Mouse (Mus musculus) retina, adult 2 months (tissue): ENCODE data around the gene Ube2g2.

Experiments
- DNase-seq: peaks from one replicate; pipeline ENCODE4 v3.0.0-alpha.2; 2012; ENCODE audit warnings: low read depth, low spot score

Ube2g2 gene

DNA sequence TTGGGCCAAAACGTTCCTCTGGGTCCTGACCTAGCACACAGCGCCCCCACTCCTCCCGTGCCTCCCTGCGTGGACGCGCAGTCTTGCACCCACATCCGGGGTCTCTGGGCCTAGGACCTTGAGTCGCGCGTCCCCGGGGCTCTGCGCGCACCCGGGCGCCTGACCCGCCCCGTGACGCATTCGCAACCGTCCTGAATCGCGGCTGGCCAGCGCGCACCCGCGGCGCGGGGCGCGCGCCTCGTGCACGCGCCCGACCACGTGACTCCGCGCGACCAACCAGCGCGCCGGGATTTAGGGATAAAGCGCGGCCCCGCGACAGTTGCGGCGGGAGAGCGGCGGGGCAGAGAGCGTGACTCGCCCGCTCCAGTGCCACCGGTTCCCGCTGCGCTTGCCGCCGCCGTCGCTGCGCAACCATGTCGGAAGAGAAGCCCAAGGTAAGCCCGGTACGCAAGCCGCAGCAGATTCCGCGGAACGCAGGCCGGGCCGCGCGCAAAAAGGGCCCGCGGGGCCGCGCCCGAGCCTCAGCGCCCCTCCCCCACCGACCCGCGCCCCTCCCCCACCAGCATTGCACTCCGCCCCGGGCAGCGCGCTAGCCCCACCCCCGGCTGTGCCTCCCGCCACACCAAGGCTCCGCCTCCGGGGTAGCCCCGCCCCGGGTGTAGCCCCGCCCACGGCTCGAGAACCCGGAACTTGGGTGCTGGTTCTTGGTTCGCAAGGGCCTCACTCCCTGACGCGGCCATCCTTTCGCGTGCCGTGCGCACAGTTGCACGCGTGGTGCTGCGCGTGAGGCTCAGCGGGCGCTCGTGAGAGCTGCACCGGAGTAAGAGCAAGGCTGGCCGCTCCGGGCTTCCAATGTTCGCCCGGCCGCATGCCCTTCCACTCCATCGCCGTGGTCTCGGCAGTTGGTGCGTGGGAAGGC lies 15.9 kb upstream of the Ube2g2 start, which contains the start of the genes Sumo3 and Gm49325:
Gene Sumo3, plus strand, starts transcription at position 190 of the 919 bp plus-strand sequence.
Gene Gm49325, plus strand, starts transcription at position 290 of the 919 bp plus-strand sequence.
- peak; percentile 76 for DNase-seq

- DNase-seq: no peak
Observed at GRCm38 (mm10) chr10:77606855-77607254, 15.2 kb upstream of the Ube2g2 start.

GRCm38 (mm10) chr10:77607441-77607840 lies 14.6 kb upstream of the Ube2g2 start:
- no peak for DNase-seq

- no peak for DNase-seq
Observed at GRCm38 (mm10) chr10:77608589-77608988, 13.5 kb upstream of the Ube2g2 start.

GRCm38 (mm10) chr10:77610221-77610961 lies 11.7 kb upstream of the Ube2g2 start:
- DNase-seq: no peak

DNA sequence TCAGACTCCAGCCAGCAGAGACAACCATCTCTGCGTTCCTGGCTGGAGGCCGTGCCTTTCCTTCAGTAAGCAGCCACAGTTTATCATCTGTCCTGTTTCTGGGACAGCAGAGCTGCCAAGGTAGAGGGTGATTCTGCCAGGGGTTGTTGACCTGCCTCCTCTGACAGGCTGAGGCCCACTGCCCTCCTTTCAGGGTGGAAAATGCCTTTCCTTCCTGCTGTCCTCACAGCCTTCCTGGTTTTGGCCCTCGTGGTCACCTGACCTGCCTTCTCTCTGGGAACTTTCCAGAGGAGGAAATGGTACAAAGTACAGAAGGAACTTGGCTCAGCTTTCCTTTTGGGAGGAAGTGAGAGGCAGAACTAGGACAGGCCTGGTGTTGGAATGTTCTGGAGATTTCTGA lies 8.7 kb upstream of the Ube2g2 start:
- no peak for DNase-seq

DNA sequence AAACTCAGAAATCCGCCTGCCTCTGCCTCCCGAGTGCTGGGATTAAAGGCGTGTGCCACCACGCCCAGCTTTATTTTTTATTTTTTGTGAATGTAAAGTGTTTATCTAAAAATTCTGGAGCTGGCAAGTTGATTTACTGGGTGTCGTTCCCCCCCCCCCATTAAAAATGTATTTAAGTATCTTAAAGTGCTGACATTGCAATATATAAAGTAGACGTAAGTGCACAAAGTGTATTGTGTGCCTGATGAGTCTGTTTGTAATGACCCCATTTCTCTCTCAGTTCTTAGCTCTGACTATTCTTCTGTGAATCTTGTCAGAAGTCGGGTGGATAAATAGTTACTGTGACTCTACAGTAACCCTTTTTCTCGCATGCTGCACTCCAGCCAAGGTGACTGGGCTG lies 6.4 kb upstream of the Ube2g2 start:
- no peak for DNase-seq

- no peak for DNase-seq
Observed at GRCm38 (mm10) chr10:77616166-77616565, 5.9 kb upstream of the Ube2g2 start.

DNA sequence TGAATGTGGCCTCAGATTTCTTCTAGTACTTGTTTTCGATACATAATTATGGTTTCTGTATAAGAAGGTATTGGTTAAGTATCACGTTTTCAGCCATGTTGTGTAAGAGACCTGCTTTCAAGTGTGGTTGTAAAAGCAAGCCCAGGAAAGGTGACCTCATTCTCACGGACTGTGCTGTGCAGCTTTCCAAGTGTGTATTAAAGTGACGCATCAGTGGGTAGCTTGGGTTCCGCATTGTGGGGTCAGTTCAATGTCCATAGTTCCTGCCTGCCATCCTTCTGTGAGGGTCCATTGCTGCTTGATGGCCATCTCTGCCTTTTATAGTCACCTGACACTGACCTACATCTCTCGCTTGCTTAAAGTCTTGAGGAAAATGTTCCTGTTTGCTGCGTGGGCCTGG lies 5.1 kb upstream of the Ube2g2 start:
- DNase-seq: no peak

GRCm38 (mm10) chr10:77621546-77621945 lies 529 bp upstream of the Ube2g2 start:
- no peak for DNase-seq

DNA sequence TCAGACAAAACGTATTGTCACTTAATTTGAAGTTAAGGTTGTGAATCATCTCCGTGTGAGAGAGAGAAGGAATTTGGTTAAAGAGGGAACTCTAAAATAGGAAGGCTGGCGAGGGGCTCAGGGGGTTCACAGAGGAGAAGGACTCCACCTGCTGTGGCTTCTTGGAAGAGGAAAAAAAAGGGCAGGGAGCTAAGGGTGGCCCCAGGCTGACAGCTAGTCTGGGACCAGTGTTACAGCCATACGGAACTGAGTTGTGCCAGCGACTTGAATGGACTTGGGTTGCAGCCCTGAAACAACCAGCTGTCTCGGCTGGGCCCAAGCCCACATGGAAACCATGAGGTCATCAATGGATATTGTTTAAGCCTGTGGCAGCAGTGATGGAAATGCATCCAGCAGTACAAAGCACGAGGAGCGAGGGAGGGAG lies 1.0 kb downstream of the Ube2g2 start:
- DNase-seq: no peak

DNA sequence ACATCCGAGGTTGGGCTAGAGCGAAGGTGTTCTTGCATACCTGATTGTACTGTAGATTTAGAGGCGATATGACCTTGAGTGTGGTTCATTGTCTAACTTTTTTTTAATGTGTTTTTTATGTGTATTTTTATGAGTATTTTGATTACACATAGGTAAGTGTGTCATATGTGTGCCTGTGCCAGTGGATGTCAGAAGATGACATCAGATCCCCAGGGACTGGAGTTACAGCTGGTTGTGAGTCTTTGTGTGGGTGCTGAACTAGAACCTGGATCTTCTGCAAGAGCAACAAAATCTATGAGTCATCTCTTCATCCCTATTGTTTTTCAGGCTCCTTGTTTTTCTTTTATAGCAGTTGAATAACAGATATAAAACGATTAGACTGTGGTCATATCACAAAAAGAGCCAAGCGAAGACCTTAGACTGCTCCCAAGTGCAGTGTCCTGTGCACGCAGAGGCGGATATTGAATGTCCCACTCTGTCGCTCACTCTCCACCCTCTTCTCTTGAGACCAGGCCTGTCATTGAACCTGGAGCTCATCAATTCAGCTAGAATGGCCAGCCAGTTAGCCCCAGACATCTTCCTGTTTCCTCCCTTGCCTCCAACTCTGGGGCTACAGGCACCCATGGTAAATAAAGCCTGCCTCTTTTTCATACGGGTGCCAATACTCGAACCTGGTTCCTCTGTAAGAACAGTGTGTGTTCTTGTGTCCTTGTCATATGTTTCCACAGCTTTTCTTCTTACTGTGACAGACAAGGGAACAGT lies 1.7 kb downstream of the Ube2g2 start:
- DNase-seq: no peak

DNA sequence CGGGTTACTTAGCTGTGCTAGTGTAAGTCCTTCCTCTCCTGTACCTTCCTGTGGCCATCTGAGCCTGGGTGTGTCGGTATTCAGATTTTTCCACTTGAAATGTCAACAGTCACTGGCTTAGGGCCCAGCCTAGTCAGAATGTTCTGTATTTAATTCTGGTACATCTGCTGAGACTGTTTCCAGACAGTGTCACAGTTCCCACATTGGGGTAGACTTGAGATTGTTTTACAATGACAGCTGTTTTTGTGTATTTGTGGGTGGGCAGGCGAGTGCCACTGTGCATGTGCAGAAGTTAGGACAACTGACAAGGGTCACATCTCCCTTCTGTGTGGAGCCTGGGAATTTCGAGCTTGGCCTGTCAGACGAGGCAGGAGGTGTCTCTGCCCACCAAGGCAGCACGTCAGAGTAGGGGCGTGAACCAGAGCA lies 2.5 kb downstream of the Ube2g2 start:
- DNase-seq: no peak

DNA sequence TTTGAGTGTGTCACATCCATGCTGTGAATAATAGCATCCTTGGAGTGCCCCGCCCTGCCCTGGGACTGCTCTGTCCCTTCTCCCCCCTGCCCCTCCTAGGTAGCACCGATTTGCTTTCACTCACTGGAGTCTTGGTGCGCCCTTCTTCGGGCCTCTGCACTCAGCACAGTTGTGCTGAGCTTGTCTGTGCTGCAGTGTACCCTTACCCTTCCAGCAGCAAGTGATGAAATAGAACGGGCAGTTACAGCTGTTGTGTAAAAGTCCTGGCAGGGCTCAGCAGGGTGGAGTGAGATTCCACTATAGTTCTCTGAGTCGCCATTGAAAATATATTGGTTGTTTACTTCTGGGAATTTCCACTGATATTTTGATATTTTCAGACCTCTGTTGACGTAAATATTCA lies 4.0 kb downstream of the Ube2g2 start:
- no peak for DNase-seq

- no peak for DNase-seq
Observed at GRCm38 (mm10) chr10:77626591-77626990, 4.5 kb downstream of the Ube2g2 start.

DNA sequence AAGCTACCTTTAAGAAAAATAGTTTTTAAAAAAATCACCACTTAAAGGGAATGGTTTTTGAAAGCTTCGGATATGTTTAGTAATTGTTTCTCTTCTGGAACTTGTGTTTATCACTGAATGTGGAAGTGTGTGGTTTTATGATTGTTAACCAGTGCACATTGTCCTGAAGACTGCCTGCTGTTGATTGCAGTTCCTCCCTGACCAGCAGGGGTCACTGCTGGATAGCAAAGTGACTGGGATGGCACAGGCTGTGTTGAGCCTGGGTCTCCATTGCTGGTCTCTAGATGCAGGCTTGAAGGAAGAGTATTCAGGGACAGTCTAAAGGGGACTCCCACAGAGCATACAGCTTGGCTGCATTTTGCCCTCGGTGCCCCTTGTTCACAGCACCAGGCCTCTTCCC lies 5.4 kb downstream of the Ube2g2 start:
- DNase-seq: no peak

DNA sequence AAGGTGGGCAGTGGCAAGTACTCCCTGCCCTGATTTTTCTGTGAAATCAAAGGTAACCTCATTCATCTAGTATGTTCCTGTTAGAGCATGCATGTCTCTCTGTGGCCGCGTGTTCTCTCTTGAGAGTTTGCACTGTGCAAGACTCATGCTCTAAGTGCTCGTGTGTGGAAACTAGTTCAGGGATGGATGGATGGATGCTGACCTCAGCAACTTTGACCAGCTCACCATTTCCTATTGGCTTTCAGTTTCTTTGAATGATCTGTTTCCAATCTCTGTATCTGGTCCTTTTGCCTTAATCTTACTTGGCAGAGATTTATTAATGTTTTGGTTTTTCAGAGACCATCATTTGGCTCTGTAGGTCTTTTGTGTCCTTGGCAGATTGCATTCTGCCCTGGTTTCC lies 7.1 kb downstream of the Ube2g2 start:
- no peak for DNase-seq

GRCm38 (mm10) chr10:77629970-77630369 lies 7.9 kb downstream of the Ube2g2 start:
- DNase-seq: no peak

GRCm38 (mm10) chr10:77634016-77634415 lies 11.9 kb downstream of the Ube2g2 start:
- no peak for DNase-seq

DNA sequence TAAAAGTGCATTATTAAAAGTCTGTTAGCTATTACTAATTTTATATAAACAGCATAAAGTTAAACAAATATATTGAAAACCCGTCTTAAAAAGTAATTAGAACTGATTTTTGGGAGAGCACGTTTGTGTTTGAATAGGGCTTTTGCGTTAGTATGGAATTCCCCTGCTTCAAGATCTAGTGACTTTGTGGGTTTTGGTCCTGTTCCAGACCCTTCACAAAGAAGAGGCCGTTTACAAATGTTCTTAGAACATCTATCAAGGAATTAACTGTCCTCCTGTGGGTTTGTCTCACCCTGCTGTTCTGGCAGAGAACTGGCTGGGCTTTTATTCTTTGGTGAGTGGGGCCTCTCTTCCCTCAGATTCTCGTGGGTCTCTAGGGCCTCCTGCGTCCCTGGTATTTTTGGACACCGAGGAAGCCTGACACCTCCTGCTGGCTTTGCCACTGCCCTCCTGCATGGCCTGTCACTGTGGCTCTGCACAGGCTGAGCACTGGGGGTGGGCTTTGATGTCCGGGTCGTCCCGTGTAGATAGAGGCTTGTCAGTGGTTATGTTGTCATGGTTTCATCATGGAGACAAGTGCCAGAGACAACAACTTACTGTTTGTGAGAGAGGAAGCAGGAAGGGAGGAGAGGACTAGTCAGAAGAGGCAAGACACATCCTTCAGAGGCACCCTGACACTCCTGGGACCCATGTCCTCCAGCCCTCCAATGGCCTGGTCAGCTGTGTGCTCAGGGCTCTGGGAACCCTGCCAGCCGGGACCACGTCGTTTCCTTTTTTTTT lies 12.6 kb downstream of the Ube2g2 start:
- DNase-seq: no peak
